Mouse (Mus musculus) lung, postnatal 0 days (tissue): ENCODE measurements around the gene Slc5a6. TPM values are rescaled to one million over a fixed set of nuclear protein-coding genes. Genes with fewer than 3 reads are reported as not detected.
A peak's percentile ranks its signal among the peaks of the same experiment; 100 is the strongest.

ENCODE experiments used
- ATAC-seq: fragments of 200-750 bp; cut with Nextera tagmentation; 2 replicates; pipeline ENCODE4 v1.8.0; 2017; ENCODE audit warnings: moderate library complexity
- DNase-seq: peaks from one replicate; pipeline ENCODE4 v3.0.0-alpha.2; 2016; ENCODE audit warnings: low spot score
- H3K27ac ChIP-seq: fragments of 300-500 bp; sonication (generic); 2 replicates; pipeline ENCODE4 v1.5.1; 2014; ENCODE audit warnings: antibody characterized with exemption, mild to moderate bottlenecking, low read length, mixed read lengths
- H3K27me3 ChIP-seq: fragments of 300-500 bp; sonication (generic); replicated peaks from 2 replicates; pipeline ENCODE4 v1.6.1; 2014; ENCODE audit warnings: low read length, mixed read lengths; ENCODE audit not compliant: insufficient read depth
- H3K36me3 ChIP-seq: fragments of 300-500 bp; sonication (generic); 2 replicates; pipeline ENCODE4 v1.6.1; 2014; ENCODE audit warnings: low read length, mixed read lengths; ENCODE audit not compliant: insufficient read depth
- H3K4me1 ChIP-seq: fragments of 300-500 bp; sonication (generic); 2 replicates; pipeline ENCODE4 v1.6.1; 2014; ENCODE audit warnings: antibody characterized with exemption, low read depth, low read length, mixed read lengths; ENCODE audit not compliant: insufficient read depth
- H3K4me2 ChIP-seq: fragments of 300-500 bp; sonication (generic); replicated peaks from 2 replicates; pipeline ENCODE4 v1.6.1; 2014; ENCODE audit warnings: low read depth, mild to moderate bottlenecking, low read length, moderate library complexity, mixed read lengths
- H3K4me3 ChIP-seq: fragments of 300-500 bp; sonication (generic); 2 replicates; pipeline ENCODE4 v1.5.1; 2014; ENCODE audit warnings: low read depth, low read length
- H3K9ac ChIP-seq: fragments of 300-500 bp; sonication (generic); replicated peaks from 2 replicates; pipeline ENCODE4 v1.6.1; 2014; ENCODE audit warnings: low read depth, mild to moderate bottlenecking
- H3K9me3 ChIP-seq: fragments of 300-500 bp; sonication (generic); 2 replicates; pipeline ENCODE4 v1.6.1; 2016; ENCODE audit warnings: low read length, mixed read lengths
- CTCF ChIP-seq: IDR thresholded peaks from 2 replicates; pipeline ENCODE4 v1.5.1; 2016; ENCODE audit warnings: antibody characterized with exemption, mild to moderate bottlenecking
- EP300 ChIP-seq: IDR thresholded peaks from 2 replicates; pipeline ENCODE4 v1.6.1; 2016; ENCODE audit warnings: antibody characterized with exemption, mild to moderate bottlenecking, control low read depth
- WGBS: fragments of 180-500 bp; shearing (Covaris S2); extraction: QIAGEN DNeasy Blood & Tissue Kit; methylation state at CpG from one replicate; pipeline ENCODE4 v1.1.7; 2014; 5-methylcytosine and 5-hydroxymethylcytosine counted together
- polyA plus RNA-seq: library from polyadenylated mRNA; unstranded; fragments of >200 nt; fragmentation: Nextera tagmentation; extraction: Ambion mirVana; gene quantifications from 2 replicates; pipeline ENCODE4 v1.2.1, GENCODE M21; 2015

The Slc5a6 gene
- polyA plus RNA-seq: 3.4 and 3.6 TPM in 2 replicates

GRCm38 (mm10) chr5:31048763-31049641 is at the start of gene Slc5a6:
TSS of gene Slc5a6 (minus strand) at chr5:31048924.
- ATAC-seq: peak; percentile 48
- TF ChIP-seq CTCF (peak; percentile 70), EP300 (no peak)
- Histone ChIP-seq H3K9me3 (no peaks in the 10 kb centered on the region), H3K4me3 (peak within 1 kb of the TSS; percentile 64), H3K36me3 (no peaks in the 10 kb centered on the region), H3K27ac (peak within 1 kb of the TSS; percentile 96), H3K4me2 (peak within 1 kb of the TSS; percentile 76), H3K27me3 (no peaks in the 10 kb centered on the region), H3K4me1 (peaks cover 4% of the 10 kb centered on the region), H3K9ac (peak within 1 kb of the TSS; percentile 82)
- peak; percentile 86 for DNase-seq
- 0% methylated on average over 22 of the region's 23 CpGs for WGBS

- Histone ChIP-seq H3K4me2 (peak overlapping the region; percentile 54), H3K4me1 (peaks cover 15% of the 10 kb centered on the region), H3K9me3 (no peaks in the 10 kb centered on the region), H3K9ac (no peak overlapping the region), H3K4me3 (peak overlapping the region; percentile 30; the same call in 1 of the 2 replicates), H3K27ac (no peak overlapping the region), H3K36me3 (no peaks in the 10 kb centered on the region), H3K27me3 (peaks cover 57% of the 10 kb centered on the region)
- TF ChIP-seq CTCF (no peak), EP300 (no peak)
- ATAC-seq (no peak), DNase-seq (no peak)
- WGBS: 27% methylated on average over 11 of the region's 11 CpGs
These were observed 47.2 kb upstream of the Slc5a6 start for GRCm38 (mm10) chr5:31095711-31096480.

- under 1% methylated on average over 58 of the region's 59 CpGs for WGBS
- TF ChIP-seq EP300 (no peak), CTCF (peak; percentile 55)
- Histone ChIP-seq H3K9me3 (no peaks in the 10 kb centered on the region), H3K27ac (no peak overlapping the region), H3K4me1 (peaks cover 15% of the 10 kb centered on the region), H3K4me2 (peak overlapping the region; percentile 54), H3K4me3 (peak overlapping the region; percentile 30), H3K27me3 (peaks cover 58% of the 10 kb centered on the region), H3K9ac (no peak overlapping the region), H3K36me3 (no peaks in the 10 kb centered on the region)
- ATAC-seq (peak; percentile 83), DNase-seq (peak; percentile 76)
These were observed 46.3 kb upstream of the Slc5a6 start for GRCm38 (mm10) chr5:31094799-31095691.

GRCm38 (mm10) chr5:31094100-31094798 is 45.5 kb upstream of the Slc5a6 start:
- no peak overlapping the region for H3K27ac ChIP-seq

More at GRCm38 (mm10) chr5:31094100-31094798, 45.5 kb upstream of the Slc5a6 start:
- Histone ChIP-seq H3K36me3 (no peaks in the 10 kb centered on the region), H3K27me3 (peaks cover 62% of the 10 kb centered on the region), H3K4me1 (peaks cover 15% of the 10 kb centered on the region), H3K4me3 (peak overlapping the region; percentile 30; the same call in 1 of the 2 replicates), H3K9ac (no peak overlapping the region), H3K9me3 (no peaks in the 10 kb centered on the region), H3K4me2 (no peak overlapping the region; the same call in 1 of the 2 replicates)
- DNase-seq (no peak), ATAC-seq (no peak)
- TF ChIP-seq CTCF: no peak
- TF ChIP-seq EP300: no peak
- 3% methylated on average over 29 of the region's 29 CpGs for WGBS
